Mouse (Mus musculus) CH12.LX (cell line): ENCODE measurements around the gene Gm20390.

Experiments used
- CHD2 ChIP-seq: IDR thresholded peaks from 2 replicates; pipeline ENCODE4 v1.6.1; 2011; ENCODE audit warnings: low read length, improper control_type of control experiment
- CTCF ChIP-seq, 2 experiments: IDR thresholded peaks in 1 of 2; conservative IDR thresholded peaks in 1 of 2; 2 replicates each; pipeline ENCODE4 v1.5.1; 2011 to 2012; ENCODE audit warnings: low read depth in 2 of 2, low read length in 2 of 2, improper control_type of control experiment in 1 of 2, inconsistent platforms in 1 of 2, mild to moderate bottlenecking in 1 of 2, moderate library complexity in 1 of 2
- EP300 ChIP-seq: IDR thresholded peaks from 2 replicates; pipeline ENCODE4 v1.6.1; 2011; ENCODE audit warnings: low read length, improper control_type of control experiment

GRCm38 (mm10) chr11:93994531-93994930, 26.4 kb upstream of the Gm20390 start:
- TF ChIP-seq CHD2 (no peak), EP300 (no peak), CTCF (conservative IDR thresholded peaks at IDR 0.05 in 1 of 2, IDR thresholded peaks at IDR 0.05 in 1 of 2; ENCODE audit: low read depth in 2 of 2, low read length in 2 of 2) (no peak)
